Mouse (Mus musculus): ENCODE results near the gene Gjd3. TPM values are rescaled to one million over a fixed set of nuclear protein-coding genes. Genes with fewer than 3 reads are reported as not detected.
A peak's percentile ranks its signal among the peaks of the same experiment; 100 is the strongest.

Gene Gjd3
- total and polyA plus RNA-seq, 2 experiments from 2014 or later, result 4.5 to 5.1 TPM

- Histone ChIP-seq H3K4me1 (ENCODE audit: insufficient read depth, low read length) (peaks cover 26% of the 10 kb centered on the region), H3K4me2 (ENCODE audit: low read depth, low read length, poor library complexity, severe bottlenecking) (no peak overlapping the region), H3K4me3 (ENCODE audit: low read depth, low read length) (no peak overlapping the region), H3K27ac (ENCODE audit: low read depth, low read length) (no peak overlapping the region), H3K27me3 (ENCODE audit: insufficient read depth, low read length) (no peaks in the 10 kb centered on the region), H3K36me3 (ENCODE audit: insufficient read depth, low read length) (peaks cover 9% of the 10 kb centered on the region), H3K9me3 (ENCODE audit: low read length) (no peaks in the 10 kb centered on the region), H3K9ac (replicated peaks; ENCODE audit: low read length, poor library complexity, severe bottlenecking) (no peak overlapping the region)
- TF ChIP-seq CTCF (IDR thresholded peaks at IDR 0.05), result no peak
- WGBS, result 66% methylated on average over 16 of the region's 16 CpGs
- DNase-seq (ENCODE audit: low spot score) (no peak), ATAC-seq (ENCODE audit: low FRiP score) (no peak)
Observed at GRCm38 (mm10) chr11:98968079-98968478, 14.7 kb downstream of the Gjd3 start.

- no peak overlapping the region for H3K4me2 ChIP-seq (ENCODE audit: low read depth, low read length, poor library complexity, severe bottlenecking)
- ATAC-seq (ENCODE audit: low FRiP score) (peak; percentile 58), DNase-seq (ENCODE audit: low spot score) (peak; percentile 88)
- 42% methylated on average over 9 of the region's 9 CpGs for WGBS
- H3K27me3 ChIP-seq (ENCODE audit: insufficient read depth, low read length), result no peaks in the 10 kb centered on the region
- no peak overlapping the region for H3K4me3 ChIP-seq (ENCODE audit: low read depth, low read length)
- peak; percentile 61 for TF ChIP-seq CTCF (IDR thresholded peaks at IDR 0.05)
- H3K4me1 ChIP-seq (ENCODE audit: insufficient read depth, low read length), result peaks cover 36% of the 10 kb centered on the region
- H3K36me3 ChIP-seq (ENCODE audit: insufficient read depth, low read length), result peaks cover 5% of the 10 kb centered on the region
- H3K27ac ChIP-seq (ENCODE audit: low read depth, low read length), result peak overlapping the region; percentile 43; the same call in 1 of the 2 replicates
- H3K9ac ChIP-seq (replicated peaks; ENCODE audit: low read length, poor library complexity, severe bottlenecking), result no peak overlapping the region
- no peaks in the 10 kb centered on the region for H3K9me3 ChIP-seq (ENCODE audit: low read length)
Observed at GRCm38 (mm10) chr11:98966499-98967141, 16.2 kb downstream of the Gjd3 start.

DNA sequence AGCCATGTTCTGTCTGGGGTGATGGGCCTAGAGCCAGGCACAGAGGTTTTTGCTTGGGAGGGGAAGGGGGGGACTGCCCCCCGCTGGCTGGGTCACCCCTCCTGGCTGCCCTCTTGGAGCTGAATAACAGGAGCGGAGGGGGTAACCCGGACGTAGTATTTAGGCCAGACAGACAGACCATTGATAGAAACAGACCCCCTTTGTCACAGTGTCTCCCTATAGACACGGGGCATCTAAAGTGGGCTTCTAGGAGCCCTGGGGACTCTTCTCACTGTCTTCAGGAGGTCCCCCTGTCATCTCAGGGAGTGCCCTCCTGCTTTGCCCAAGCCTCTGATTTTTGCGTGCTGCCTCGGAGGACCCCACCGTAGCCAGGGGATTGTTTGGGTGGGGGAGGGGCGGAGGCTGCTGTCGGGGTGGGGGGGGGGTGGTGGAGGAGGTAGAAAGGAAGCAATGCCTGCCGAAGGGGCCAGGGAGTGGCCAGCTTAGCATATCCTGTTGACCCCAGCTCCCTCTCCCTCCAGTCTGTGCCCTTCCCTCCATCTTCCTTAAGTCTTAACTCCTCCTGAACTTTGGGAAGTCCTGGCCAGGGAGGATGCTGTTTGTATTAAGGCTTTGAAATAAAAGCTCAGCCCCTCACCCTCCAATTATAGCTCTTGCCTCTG lies 17.3 kb downstream of the Gjd3 start:
- DNase-seq (ENCODE audit: low spot score), result peak; percentile 38
- ATAC-seq (ENCODE audit: low FRiP score), result no peak
- Histone ChIP-seq H3K36me3 (ENCODE audit: insufficient read depth, low read length) (no peaks in the 10 kb centered on the region), H3K9me3 (ENCODE audit: low read length) (no peaks in the 10 kb centered on the region), H3K4me1 (ENCODE audit: insufficient read depth, low read length) (peaks cover 41% of the 10 kb centered on the region), H3K27me3 (ENCODE audit: insufficient read depth, low read length) (no peaks in the 10 kb centered on the region), H3K27ac (ENCODE audit: low read depth, low read length) (no peak overlapping the region; the same call in 1 of the 2 replicates), H3K4me3 (ENCODE audit: low read depth, low read length) (no peak overlapping the region), H3K4me2 (ENCODE audit: low read depth, low read length, poor library complexity, severe bottlenecking) (no peak overlapping the region), H3K9ac (replicated peaks; ENCODE audit: low read length, poor library complexity, severe bottlenecking) (no peak overlapping the region)
- TF ChIP-seq CTCF (IDR thresholded peaks at IDR 0.05), result no peak
- 13% methylated on average over 9 of the region's 11 CpGs for WGBS

DNA sequence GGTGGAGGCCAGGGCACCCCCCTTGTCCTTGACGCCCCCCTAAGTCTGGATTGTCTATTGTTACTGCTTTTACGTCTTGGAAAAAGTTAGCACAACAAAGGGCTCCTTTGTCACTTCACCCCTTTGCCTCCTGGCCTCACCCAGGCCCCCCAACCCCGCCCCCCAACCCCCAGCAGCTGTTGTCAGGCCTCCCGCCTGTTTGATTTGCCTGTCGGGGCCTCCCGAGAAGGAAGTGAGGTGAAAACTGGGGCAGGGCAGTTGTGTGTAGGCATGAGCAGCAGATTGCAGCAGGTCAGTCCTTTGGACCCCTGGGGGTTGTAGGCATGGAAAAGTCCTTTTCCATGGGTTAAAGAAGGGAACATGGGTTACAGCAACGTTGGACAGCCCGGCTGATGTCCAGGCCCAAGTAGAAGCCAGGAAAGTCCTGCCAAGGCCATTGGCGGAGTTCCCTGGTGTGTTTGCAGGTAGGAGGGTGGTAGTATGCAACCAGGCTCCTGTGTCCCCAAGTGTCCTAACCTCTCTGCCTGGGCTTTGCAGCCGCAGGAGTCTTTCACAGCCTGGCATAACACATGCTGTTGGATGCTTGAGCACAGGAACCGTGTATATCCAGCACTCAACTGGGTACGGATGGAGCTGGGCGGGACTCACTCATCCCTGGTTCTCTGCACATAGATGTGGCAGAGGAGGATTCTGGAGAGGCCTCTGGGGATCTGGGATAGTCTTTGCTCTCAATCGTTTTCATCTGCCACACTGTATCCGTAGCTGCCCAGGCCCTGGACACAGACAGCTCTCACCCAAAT lies 18.0 kb downstream of the Gjd3 start:
- H3K4me1 ChIP-seq (ENCODE audit: insufficient read depth, low read length), result peaks cover 41% of the 10 kb centered on the region
- peak overlapping the region; percentile 20; the same call in 1 of the 2 replicates for H3K4me2 ChIP-seq (ENCODE audit: low read depth, low read length, poor library complexity, severe bottlenecking)
- H3K9ac ChIP-seq (replicated peaks; ENCODE audit: low read length, poor library complexity, severe bottlenecking), result no peak overlapping the region
- no peak for ATAC-seq (ENCODE audit: low FRiP score)
- no peaks in the 10 kb centered on the region for H3K9me3 ChIP-seq (ENCODE audit: low read length)
- H3K4me3 ChIP-seq (ENCODE audit: low read depth, low read length), result no peak overlapping the region
- no peak for TF ChIP-seq CTCF (IDR thresholded peaks at IDR 0.05)
- DNase-seq (ENCODE audit: low spot score), result peak; percentile 13
- no peaks in the 10 kb centered on the region for H3K36me3 ChIP-seq (ENCODE audit: insufficient read depth, low read length)
- no peaks in the 10 kb centered on the region for H3K27me3 ChIP-seq (ENCODE audit: insufficient read depth, low read length)
- WGBS, result 35% methylated on average over 15 of the region's 15 CpGs
- H3K27ac ChIP-seq (ENCODE audit: low read depth, low read length), result no peak overlapping the region; the same call in 1 of the 2 replicates

- DNase-seq (ENCODE audit: low spot score) (no peak), ATAC-seq (ENCODE audit: low FRiP score) (no peak)
- no peak for TF ChIP-seq CTCF (IDR thresholded peaks at IDR 0.05)
- Histone ChIP-seq H3K4me3 (ENCODE audit: low read depth, low read length) (no peak overlapping the region), H3K36me3 (ENCODE audit: insufficient read depth, low read length) (no peaks in the 10 kb centered on the region), H3K9ac (replicated peaks; ENCODE audit: low read length, poor library complexity, severe bottlenecking) (no peak overlapping the region), H3K4me1 (ENCODE audit: insufficient read depth, low read length) (peaks cover 41% of the 10 kb centered on the region), H3K27ac (ENCODE audit: low read depth, low read length) (no peak overlapping the region), H3K27me3 (ENCODE audit: insufficient read depth, low read length) (no peaks in the 10 kb centered on the region), H3K9me3 (ENCODE audit: low read length) (no peaks in the 10 kb centered on the region), H3K4me2 (ENCODE audit: low read depth, low read length, poor library complexity, severe bottlenecking) (peak overlapping the region; percentile 69; the same call in 1 of the 2 replicates)
- 35% methylated on average over 6 of the region's 6 CpGs for WGBS
Observed at GRCm38 (mm10) chr11:98964201-98964615, 18.6 kb downstream of the Gjd3 start.

Measured in midbrain, postnatal 0 days (tissue).